Mouse (Mus musculus) embryonic facial prominence, embryonic 12.5 days (tissue): Measurements from ENCODE around the gene 1700016D06Rik. TPM values are rescaled to one million over a fixed set of nuclear protein-coding genes. Genes with fewer than 3 reads are reported as not detected.

Source experiments
- ATAC-seq: fragments of 200-750 bp; cut with Nextera tagmentation; 2 replicates; pipeline ENCODE4 v1.8.0; 2017; ENCODE audit not compliant: insufficient number of reproducible peaks, insufficient read depth, low FRiP score, low TSS enrichment
- H3K27ac ChIP-seq: fragments of 300-500 bp; sonication (generic); 2 replicates; pipeline ENCODE4 v1.5.1; 2016; ENCODE audit warnings: mild to moderate bottlenecking
- H3K27me3 ChIP-seq: fragments of 300-500 bp; sonication (generic); 2 replicates; pipeline ENCODE4 v1.6.1; 2016; ENCODE audit warnings: mild to moderate bottlenecking, moderate library complexity
- H3K36me3 ChIP-seq: fragments of 300-500 bp; sonication (generic); 2 replicates; pipeline ENCODE4 v1.6.1; 2016; ENCODE audit warnings: mild to moderate bottlenecking
- H3K4me1 ChIP-seq: fragments of 300-500 bp; sonication (generic); 2 replicates; pipeline ENCODE4 v1.6.1; 2016
- H3K4me2 ChIP-seq: fragments of 300-500 bp; sonication (generic); replicated peaks from 2 replicates; pipeline ENCODE4 v1.6.1; 2016; ENCODE audit warnings: mild to moderate bottlenecking, moderate library complexity
- H3K4me3 ChIP-seq: fragments of 300-500 bp; sonication (generic); 2 replicates; pipeline ENCODE4 v1.5.1; 2016; ENCODE audit warnings: mild to moderate bottlenecking
- H3K9ac ChIP-seq: fragments of 300-500 bp; sonication (generic); 2 replicates; pipeline ENCODE4 v1.6.1; 2016; ENCODE audit warnings: mild to moderate bottlenecking, moderate library complexity
- H3K9me3 ChIP-seq: fragments of 300-500 bp; sonication (generic); 2 replicates; pipeline ENCODE4 v1.6.1; 2016; ENCODE audit warnings: mild to moderate bottlenecking, moderate library complexity
- WGBS: fragments of 180-500 bp; shearing (Covaris S2); methylation state at CpG from one replicate; pipeline ENCODE4 v1.1.7; 2016; 5-methylcytosine and 5-hydroxymethylcytosine counted together
- polyA plus RNA-seq: library from polyadenylated mRNA; unstranded; fragments of >200 nt; fragmentation: Nextera tagmentation; extraction: Ambion mirVana; gene quantifications from 2 replicates; pipeline ENCODE4 v1.2.1, GENCODE M21; 2016

1700016D06Rik gene
- not detected in 2 replicates for polyA plus RNA-seq

DNA sequence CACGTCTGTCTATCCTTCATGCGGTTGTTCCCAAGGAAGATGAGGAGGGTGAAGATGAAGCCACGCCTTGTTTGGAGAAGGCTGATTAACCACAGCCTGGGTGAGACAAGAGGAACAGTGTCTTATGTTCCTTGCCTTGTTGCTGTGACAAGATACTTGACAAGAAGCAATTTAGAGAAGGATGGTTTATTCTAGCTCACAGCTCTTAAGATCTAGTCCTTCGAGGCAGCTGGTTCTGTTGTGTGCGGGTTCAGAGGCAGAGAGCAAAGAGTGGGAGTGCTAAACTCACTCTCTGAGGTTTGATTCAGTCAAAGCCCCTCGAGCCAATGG lies at the start of gene 1700016D06Rik:
Gene 1700016D06Rik (minus strand): TSS at position 31 of the 330 bp plus-strand sequence.
- Histone ChIP-seq H3K9ac (0 out of 2 replicates have a peak within 1 kb of the TSS, but pooled peaks have one; percentile 25), H3K36me3 (no peaks in the 10 kb centered on the region), H3K27ac (no peak within 1 kb of the TSS), H3K4me3 (peak within 1 kb of the TSS; percentile 2; the same call in 1 of the 2 replicates), H3K4me2 (peak within 1 kb of the TSS; percentile 34), H3K4me1 (peaks cover 2% of the 10 kb centered on the region; the same call in 1 of the 2 replicates), H3K27me3 (peaks cover 5% of the 10 kb centered on the region; the same call in 1 of the 2 replicates), H3K9me3 (no peaks in the 10 kb centered on the region)
- ATAC-seq: no peak
- whole genome bisulfite sequencing: 61% methylated on average over 6 of the region's 6 CpGs

DNA sequence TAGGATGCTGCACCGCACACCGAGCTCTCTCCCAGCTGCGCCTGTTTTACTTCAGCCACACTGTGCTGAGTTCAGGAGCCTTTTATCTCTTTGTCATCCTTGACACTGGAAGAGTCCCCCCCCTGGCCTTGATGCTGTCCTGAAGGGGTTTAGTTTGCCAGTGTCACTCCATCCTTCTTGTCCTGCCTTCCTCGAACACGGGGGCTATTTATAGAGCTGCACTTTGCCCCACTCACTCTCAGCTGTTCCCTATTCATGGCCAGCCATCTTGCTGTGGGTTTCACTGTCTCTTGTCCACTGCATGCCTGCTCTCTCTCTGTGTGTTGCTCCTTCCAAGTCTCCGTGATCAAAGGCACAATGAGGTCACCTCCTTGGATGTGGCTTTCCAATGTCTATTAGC lies 48.6 kb upstream of the 1700016D06Rik start:
- no peak for ATAC-seq
- Histone ChIP-seq H3K4me2 (no peak overlapping the region), H3K27ac (no peak overlapping the region), H3K36me3 (0 out of 2 replicates have a peak, but pooled peaks cover 3% of the 10 kb centered on the region), H3K4me3 (no peak overlapping the region), H3K9ac (no peak overlapping the region), H3K9me3 (no peaks in the 10 kb centered on the region), H3K4me1 (peaks cover 14% of the 10 kb centered on the region), H3K27me3 (no peaks in the 10 kb centered on the region)
- WGBS: 64% methylated on average over 6 of the region's 6 CpGs

GRCm38 (mm10) chr8:11746850-11747600 lies 46.2 kb upstream of the 1700016D06Rik start:
- Histone ChIP-seq H3K4me2 (no peak overlapping the region), H3K9me3 (no peaks in the 10 kb centered on the region), H3K36me3 (0 out of 2 replicates have a peak, but pooled peaks cover 3% of the 10 kb centered on the region), H3K27ac (no peak overlapping the region), H3K4me1 (peaks cover 14% of the 10 kb centered on the region), H3K27me3 (no peaks in the 10 kb centered on the region), H3K9ac (no peak overlapping the region), H3K4me3 (no peak overlapping the region)
- ATAC-seq: no peak
- WGBS: 64% methylated on average over 11 of the region's 11 CpGs

DNA sequence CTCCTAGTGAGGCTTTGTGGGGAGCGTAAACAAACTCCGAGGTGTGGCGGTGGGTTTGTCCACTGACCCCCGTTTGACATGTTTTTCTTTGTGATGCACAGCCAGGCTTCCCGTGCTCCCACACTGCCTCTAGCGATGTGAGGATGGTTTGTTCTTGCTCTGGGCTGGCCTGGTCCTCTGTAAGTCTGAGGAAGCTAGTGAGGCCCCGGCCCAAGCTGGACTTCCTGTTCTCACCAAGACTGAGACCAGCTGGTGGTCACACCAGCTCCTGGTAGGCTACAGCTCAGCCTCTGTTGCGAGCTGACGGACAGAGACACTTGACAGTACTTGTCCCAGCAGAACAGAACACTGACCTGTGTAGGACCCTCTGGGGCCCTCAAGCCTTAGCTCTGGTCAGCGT lies 42.7 kb upstream of the 1700016D06Rik start:
- H3K27ac ChIP-seq: no peak overlapping the region
- no peaks in the 10 kb centered on the region for H3K27me3 ChIP-seq
- WGBS: 78% methylated on average over 10 of the region's 10 CpGs
- H3K4me1 ChIP-seq: peaks cover 14% of the 10 kb centered on the region
- H3K9me3 ChIP-seq: no peaks in the 10 kb centered on the region
- ATAC-seq: no peak
- no peak overlapping the region for H3K4me2 ChIP-seq
- H3K9ac ChIP-seq: no peak overlapping the region
- H3K4me3 ChIP-seq: no peak overlapping the region
- H3K36me3 ChIP-seq: 0 out of 2 replicates have a peak, but pooled peaks cover 8% of the 10 kb centered on the region

GRCm38 (mm10) chr8:11740857-11741256 lies 40.0 kb upstream of the 1700016D06Rik start:
- 84% methylated on average over 2 of the region's 2 CpGs for WGBS
- no peaks in the 10 kb centered on the region for H3K27me3 ChIP-seq
- ATAC-seq: no peak
- H3K4me3 ChIP-seq: no peak overlapping the region
- no peak overlapping the region for H3K4me2 ChIP-seq
- H3K36me3 ChIP-seq: peaks cover 13% of the 10 kb centered on the region
- H3K27ac ChIP-seq: no peak overlapping the region
- no peaks in the 10 kb centered on the region for H3K4me1 ChIP-seq
- no peak overlapping the region for H3K9ac ChIP-seq
- no peaks in the 10 kb centered on the region for H3K9me3 ChIP-seq

DNA sequence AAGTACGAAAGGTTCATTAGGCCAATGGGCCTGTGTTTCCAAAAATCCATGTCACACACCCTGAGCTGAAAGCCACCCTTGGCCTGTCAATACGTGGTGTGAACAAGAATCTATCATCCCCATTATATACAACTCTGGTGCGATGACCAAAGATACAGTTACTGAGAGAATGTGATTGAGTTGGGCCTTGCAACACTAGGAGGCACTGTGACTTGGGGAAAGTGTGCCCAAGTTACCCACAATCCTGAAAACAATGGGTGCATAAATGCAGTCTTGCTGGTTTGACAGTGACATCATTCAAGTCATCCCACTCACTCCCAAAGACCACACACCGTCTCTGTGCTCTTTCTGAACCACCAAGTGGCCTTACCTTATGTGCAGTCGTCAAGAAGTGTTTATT lies 38.2 kb upstream of the 1700016D06Rik start:
- Histone ChIP-seq H3K4me2 (no peak overlapping the region), H3K36me3 (peaks cover 10% of the 10 kb centered on the region), H3K4me1 (peaks cover 10% of the 10 kb centered on the region; the same call in 1 of the 2 replicates), H3K27me3 (no peaks in the 10 kb centered on the region), H3K9ac (no peak overlapping the region), H3K9me3 (no peaks in the 10 kb centered on the region), H3K4me3 (no peak overlapping the region), H3K27ac (no peak overlapping the region)
- 82% methylated on average over 5 of the region's 5 CpGs for WGBS
- no peak for ATAC-seq

GRCm38 (mm10) chr8:11737096-11737495 lies 36.2 kb upstream of the 1700016D06Rik start:
- H3K36me3 ChIP-seq: peaks cover 10% of the 10 kb centered on the region
- H3K4me1 ChIP-seq: peaks cover 10% of the 10 kb centered on the region; the same call in 1 of the 2 replicates
- 84% methylated on average over 6 of the region's 6 CpGs for WGBS

DNA sequence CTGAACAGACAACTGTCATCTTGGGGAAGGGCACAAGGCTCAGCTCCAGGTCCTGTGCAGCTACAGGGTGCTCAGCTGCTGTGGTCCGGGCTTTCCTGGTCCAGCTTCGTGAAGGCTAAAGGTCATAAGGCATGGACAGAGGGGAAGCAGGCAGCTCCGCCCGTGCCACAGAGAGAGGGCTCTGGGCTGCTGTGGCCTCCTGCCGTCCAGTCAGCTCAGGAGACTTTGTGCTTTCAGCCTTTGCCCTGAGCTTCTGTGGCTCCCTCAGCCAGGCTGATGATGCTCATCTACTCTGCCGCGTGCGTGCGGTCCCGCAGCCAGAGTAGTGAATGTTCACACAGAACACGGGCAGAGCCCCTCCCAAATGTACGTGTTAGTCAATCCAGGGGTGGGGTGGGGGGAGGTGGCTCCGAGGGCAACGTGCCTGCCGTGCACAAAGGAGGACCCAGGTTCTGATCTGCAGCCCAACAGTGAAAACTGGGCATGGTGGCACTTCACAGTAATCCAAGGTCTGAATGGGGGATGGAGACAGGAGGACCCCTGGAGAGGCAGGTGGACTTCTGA lies 34.9 kb upstream of the 1700016D06Rik start:
- no peak overlapping the region for H3K9ac ChIP-seq
- peaks cover 17% of the 10 kb centered on the region for H3K4me1 ChIP-seq
- H3K9me3 ChIP-seq: no peaks in the 10 kb centered on the region
- peak; percentile 32; the same call in 1 of the 2 replicates for ATAC-seq
- WGBS: 79% methylated on average over 15 of the region's 15 CpGs
- no peaks in the 10 kb centered on the region for H3K27me3 ChIP-seq
- H3K36me3 ChIP-seq: peaks cover 10% of the 10 kb centered on the region
- H3K4me3 ChIP-seq: no peak overlapping the region
- H3K4me2 ChIP-seq: no peak overlapping the region
- H3K27ac ChIP-seq: no peak overlapping the region

More at GRCm38 (mm10) chr8:11737096-11737495, 36.2 kb upstream of the 1700016D06Rik start:
- Histone ChIP-seq H3K9me3 (no peaks in the 10 kb centered on the region), H3K9ac (no peak overlapping the region), H3K27ac (no peak overlapping the region), H3K27me3 (no peaks in the 10 kb centered on the region), H3K4me3 (no peak overlapping the region), H3K4me2 (no peak overlapping the region)
- no peak for ATAC-seq

GRCm38 (mm10) chr8:11730271-11730940 lies 29.5 kb upstream of the 1700016D06Rik start:
- Histone ChIP-seq H3K9me3 (no peaks in the 10 kb centered on the region), H3K4me2 (peak overlapping the region; percentile 76), H3K9ac (no peak overlapping the region), H3K4me3 (peak overlapping the region; percentile 7; the same call in 1 of the 2 replicates), H3K4me1 (peaks cover 31% of the 10 kb centered on the region), H3K27me3 (peaks cover 23% of the 10 kb centered on the region), H3K27ac (peak overlapping the region; percentile 78), H3K36me3 (no peaks in the 10 kb centered on the region)
- no peak for ATAC-seq
- 23% methylated on average over 12 of the region's 12 CpGs for WGBS

- Histone ChIP-seq H3K27me3 (peaks cover 30% of the 10 kb centered on the region), H3K9me3 (no peaks in the 10 kb centered on the region), H3K4me2 (peak overlapping the region; percentile 76), H3K9ac (peak overlapping the region; percentile 81), H3K4me1 (peaks cover 21% of the 10 kb centered on the region), H3K4me3 (peak overlapping the region; percentile 65), H3K36me3 (no peaks in the 10 kb centered on the region), H3K27ac (peak overlapping the region; percentile 86)
- ATAC-seq: peak; percentile 23
- 1% methylated on average over 57 of the region's 61 CpGs for WGBS
Observed at GRCm38 (mm10) chr8:11728482-11729295, 27.8 kb upstream of the 1700016D06Rik start.
